Mouse (Mus musculus): ENCODE measurements at regions not wholly inside any gene's neighbourhood (a gene's known extent, or its start where the extent isn't known, plus 50 kb on each side); places are given as distances from the start of the nearest gene placed in this dataset.
A peak's percentile ranks its signal among the peaks of the same experiment; 100 is the strongest.

DNA sequence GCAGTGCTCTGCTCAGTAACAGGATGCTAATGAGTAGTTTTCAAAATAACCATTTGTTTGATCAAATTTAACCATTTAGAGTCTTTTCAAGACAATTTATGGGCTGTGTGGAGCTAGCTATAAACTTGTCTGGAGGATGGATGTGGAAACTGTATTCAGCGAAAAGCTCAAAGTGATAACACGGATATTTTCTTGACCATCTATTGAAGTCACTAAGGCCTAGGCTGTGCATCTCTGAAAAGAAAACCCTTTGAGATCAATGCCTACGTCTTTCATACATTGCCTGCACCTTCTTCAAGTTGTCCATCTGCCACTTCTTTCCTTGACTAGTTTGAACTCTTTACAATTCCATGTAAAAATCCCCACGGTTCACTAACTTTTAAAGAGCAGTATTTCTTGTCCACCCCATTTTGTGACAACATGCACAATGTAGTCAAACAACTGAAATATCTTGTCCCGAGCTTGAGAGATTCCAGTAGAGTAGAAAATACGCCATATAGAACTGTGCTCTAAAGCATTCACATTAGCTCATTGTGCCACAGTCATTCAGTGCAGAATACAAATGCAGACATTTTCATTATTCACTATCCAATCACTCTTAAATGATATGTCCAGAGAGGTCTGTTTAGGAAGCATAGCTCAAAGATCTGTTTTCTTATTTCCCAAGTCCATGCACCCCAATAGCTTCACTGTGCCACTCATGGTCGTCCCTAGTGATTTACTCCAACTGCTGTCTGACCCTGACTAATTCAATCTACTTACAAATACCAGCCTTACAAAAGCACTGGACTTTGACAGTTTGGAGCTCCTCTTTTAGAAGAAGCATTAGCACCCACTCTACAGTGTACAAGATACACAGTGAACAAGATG, 165.7 kb upstream of the 4930447F04Rik start:
- DNase-seq (ENCODE audit: low read depth, low spot score): no peak

DNA sequence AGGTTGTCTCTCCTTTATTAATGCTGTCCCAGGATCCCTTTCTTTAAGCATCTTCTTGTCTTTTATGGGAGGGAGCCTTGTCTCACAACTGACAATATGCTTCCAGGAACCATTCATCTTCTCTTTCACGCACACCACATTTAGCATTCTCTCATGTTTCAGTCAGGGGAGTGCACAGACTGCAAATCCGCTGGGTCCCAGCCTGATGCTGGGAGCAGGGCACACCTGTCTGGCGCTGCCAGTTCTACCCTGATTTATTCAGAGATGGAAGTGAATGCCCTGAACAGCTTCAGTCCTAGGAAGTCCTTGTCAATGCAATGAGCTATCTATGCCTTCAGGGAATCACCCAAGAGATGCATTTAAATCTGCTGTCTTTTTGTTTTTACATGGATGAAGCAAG, 161.0 kb upstream of the 4930447F04Rik start:
- no peak for DNase-seq (ENCODE audit: low read depth, low spot score)

DNA sequence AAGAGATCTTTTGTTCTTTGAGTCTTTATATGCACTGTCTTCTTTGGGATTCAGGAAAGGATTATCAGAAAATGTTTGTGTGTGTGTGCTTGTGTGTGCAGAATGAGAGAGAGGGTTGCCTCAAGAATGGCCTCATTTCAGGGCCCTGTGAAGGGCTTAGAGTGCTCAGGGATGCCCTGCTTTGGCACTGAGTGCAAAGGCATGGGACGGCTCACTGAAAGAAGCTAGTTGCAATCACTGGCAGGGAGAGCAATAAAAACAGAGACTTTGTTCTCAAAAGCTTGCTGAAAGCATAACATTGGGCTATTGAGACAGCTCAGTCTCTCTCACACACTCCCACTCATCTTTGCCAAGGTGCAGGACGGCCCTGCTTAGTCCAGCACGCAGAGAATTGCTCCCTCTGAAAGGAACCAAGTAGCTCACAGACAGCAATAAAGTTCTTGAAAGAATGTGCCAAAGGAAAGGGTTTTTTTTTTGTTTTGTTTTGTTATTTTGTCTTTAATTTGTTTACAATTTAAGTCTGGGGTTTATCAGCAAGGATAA, 157.5 kb upstream of the 4930447F04Rik start:
- peak; percentile 10 for DNase-seq (ENCODE audit: low read depth, low spot score)
